Mouse (Mus musculus): ENCODE measurements around the gene Scn3a.

GRCm38 (mm10) chr2:65481007-65481672, 86.3 kb downstream of the Scn3a start:
- TF ChIP-seq CTCF (IDR thresholded peaks at IDR 0.05; ENCODE audit: control insufficient read depth, insufficient read depth, insufficient read length) (no peak), MYOD1 (IDR thresholded peaks at IDR 0.05; ENCODE audit: control insufficient read depth, insufficient read length, low read depth) (no peak), MAX (IDR thresholded peaks at IDR 0.05) (no peak), USF1 (IDR thresholded peaks at IDR 0.05; ENCODE audit: low read depth) (no peak)

Measured in C2C12 (cell line).